Mouse (Mus musculus): ENCODE measurements at regions not wholly inside any gene's neighbourhood (a gene's known extent, or its start where the extent isn't known, plus 50 kb on each side); places are given as distances from the start of the nearest gene placed in this dataset.

DNA sequence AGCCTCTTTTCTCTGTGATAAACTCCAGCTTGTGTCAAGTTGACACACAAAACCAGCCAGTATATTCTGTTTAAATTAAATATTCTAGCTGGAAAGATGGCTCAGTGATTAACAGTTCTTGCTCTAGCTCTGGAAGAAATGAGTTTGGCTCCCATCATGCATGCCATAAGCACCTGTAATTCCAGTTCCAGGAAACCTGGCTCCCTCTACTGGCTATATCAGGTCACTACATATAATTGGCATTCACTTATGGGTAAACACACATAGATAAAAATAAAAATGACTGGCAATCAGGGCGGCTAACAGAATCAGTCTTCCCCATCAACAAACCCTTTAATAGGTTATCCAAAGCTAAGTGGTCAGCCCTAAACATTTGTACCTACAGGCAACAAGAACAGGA is 194.2 kb downstream of the Alx1 start:
- TF ChIP-seq CTCF (IDR thresholded peaks at IDR 0.05; ENCODE audit: low read depth, low read length) (peak; percentile 46), POLR2A (IDR thresholded peaks at IDR 0.05; ENCODE audit: extremely low read depth, insufficient read depth, low read length) (no peak)

All from liver, adult 2 months (tissue).